Mouse (Mus musculus): Measurements from ENCODE around the gene Mrpl16.

GRCm38 (mm10) chr19:11800531-11801315 is 30.5 kb downstream of the Mrpl16 start:
- no peak for TF ChIP-seq CTCF (IDR thresholded peaks at IDR 0.05; ENCODE audit: low read depth, low read length)
- TF ChIP-seq TAL1 (conservative IDR thresholded peaks at IDR 0.05; ENCODE audit: low read depth, low read length): no peak
- TF ChIP-seq GATA1 (IDR thresholded peaks at IDR 0.05; ENCODE audit: borderline replicate concordance, low read length): no peak
